Mouse (Mus musculus) hindbrain, postnatal 0 days (tissue): ENCODE measurements at regions not wholly inside any gene's neighbourhood (a gene's known extent, or its start where the extent isn't known, plus 50 kb on each side); places are given as distances from the start of the nearest gene placed in this dataset.

Source experiments
- ATAC-seq: fragments of 200-750 bp; cut with Nextera tagmentation; 2 replicates; pipeline ENCODE4 v1.8.0; 2017; ENCODE audit warnings: mild to moderate bottlenecking, moderate TSS enrichment, moderate library complexity
- DNase-seq: peaks from one replicate; pipeline ENCODE4 v3.0.0-alpha.2; 2015; ENCODE audit warnings: low spot score
- H3K27ac ChIP-seq: fragments of 300-500 bp; sonication (generic); 2 replicates; pipeline ENCODE4 v1.5.1; 2014; ENCODE audit warnings: mild to moderate bottlenecking
- H3K27me3 ChIP-seq: fragments of 300-500 bp; sonication (generic); 2 replicates; pipeline ENCODE4 v1.6.1; 2014; ENCODE audit warnings: low read length, mixed read lengths; ENCODE audit not compliant: insufficient read depth
- H3K36me3 ChIP-seq: fragments of 300-500 bp; sonication (generic); 2 replicates; pipeline ENCODE4 v1.6.1; 2014; ENCODE audit warnings: low read length, mixed read lengths; ENCODE audit not compliant: insufficient read depth
- H3K4me1 ChIP-seq: fragments of 300-500 bp; sonication (generic); 2 replicates; pipeline ENCODE4 v1.6.1; 2014; ENCODE audit warnings: antibody characterized with exemption, low read length, mixed read lengths; ENCODE audit not compliant: insufficient read depth
- H3K4me2 ChIP-seq: fragments of 300-500 bp; sonication (generic); 2 replicates; pipeline ENCODE4 v1.6.1; 2014; ENCODE audit warnings: low read depth, mild to moderate bottlenecking, low read length, moderate library complexity, mixed read lengths
- H3K4me3 ChIP-seq: fragments of 300-500 bp; sonication (generic); 2 replicates; pipeline ENCODE4 v1.5.1; 2014; ENCODE audit warnings: low read length
- H3K9ac ChIP-seq: fragments of 300-500 bp; sonication (generic); replicated peaks from 2 replicates; pipeline ENCODE4 v1.6.1; 2014; ENCODE audit warnings: mild to moderate bottlenecking, low read length, moderate library complexity, mixed read lengths
- H3K9me3 ChIP-seq: fragments of 300-500 bp; sonication (generic); 2 replicates; pipeline ENCODE4 v1.6.1; 2016; ENCODE audit warnings: low read length, mixed read lengths
- CTCF ChIP-seq: IDR thresholded peaks from 2 replicates; pipeline ENCODE4 v1.5.1; 2016; ENCODE audit warnings: antibody characterized with exemption, control low read depth, low read depth
- WGBS: fragments of 180-500 bp; shearing (Covaris S2); extraction: QIAGEN DNeasy Blood & Tissue Kit; methylation state at CpG from one replicate; pipeline ENCODE4 v1.1.7; 2014; 5-methylcytosine and 5-hydroxymethylcytosine counted together

- Histone ChIP-seq H3K4me1 (no peaks in the 10 kb centered on the region), H3K9ac (no peak overlapping the region), H3K27ac (no peak overlapping the region), H3K36me3 (no peaks in the 10 kb centered on the region), H3K27me3 (no peaks in the 10 kb centered on the region), H3K9me3 (no peaks in the 10 kb centered on the region), H3K4me3 (no peak overlapping the region), H3K4me2 (no peak overlapping the region)
- ATAC-seq (no peak), DNase-seq (no peak)
- TF ChIP-seq CTCF = no peak
These were observed 232.7 kb downstream of the Sis start for GRCm38 (mm10) chr3:72735011-72735410.

GRCm38 (mm10) chr3:72727403-72727802, 240.3 kb downstream of the Sis start:
- 54% methylated on average over 1 of the region's 1 CpGs for WGBS
- TF ChIP-seq CTCF = no peak
- Histone ChIP-seq H3K27ac (no peak overlapping the region), H3K4me1 (no peaks in the 10 kb centered on the region), H3K36me3 (no peaks in the 10 kb centered on the region), H3K9me3 (no peaks in the 10 kb centered on the region), H3K4me3 (no peak overlapping the region), H3K4me2 (no peak overlapping the region), H3K27me3 (no peaks in the 10 kb centered on the region), H3K9ac (no peak overlapping the region)
- ATAC-seq (no peak), DNase-seq (no peak)

- H3K27ac ChIP-seq = no peak overlapping the region
- H3K4me1 ChIP-seq = no peaks in the 10 kb centered on the region
- H3K4me3 ChIP-seq = no peak overlapping the region
- TF ChIP-seq CTCF = no peak
- ATAC-seq (no peak), DNase-seq (no peak)
- no peaks in the 10 kb centered on the region for H3K36me3 ChIP-seq
- 48% methylated on average over 2 of the region's 2 CpGs for WGBS
- no peaks in the 10 kb centered on the region for H3K27me3 ChIP-seq
- H3K9ac ChIP-seq = no peak overlapping the region
- no peaks in the 10 kb centered on the region for H3K9me3 ChIP-seq
- no peak overlapping the region for H3K4me2 ChIP-seq
These were observed 253.9 kb downstream of the Sis start for GRCm38 (mm10) chr3:72713806-72714205.

GRCm38 (mm10) chr3:72685937-72686336, 281.7 kb downstream of the Sis start:
- WGBS = 60% methylated on average over 1 of the region's 1 CpGs

GRCm38 (mm10) chr3:72659194-72659593, 308.5 kb downstream of the Sis start:
- Histone ChIP-seq H3K4me2 (no peak overlapping the region), H3K4me3 (no peak overlapping the region), H3K36me3 (no peaks in the 10 kb centered on the region), H3K4me1 (no peaks in the 10 kb centered on the region), H3K9ac (no peak overlapping the region), H3K27me3 (no peaks in the 10 kb centered on the region), H3K27ac (no peak overlapping the region), H3K9me3 (no peaks in the 10 kb centered on the region)
- DNase-seq (no peak), ATAC-seq (no peak)
- TF ChIP-seq CTCF = no peak
- 54% methylated on average over 1 of the region's 1 CpGs for WGBS

More at GRCm38 (mm10) chr3:72685937-72686336, 281.7 kb downstream of the Sis start:
- TF ChIP-seq CTCF = no peak
- no peak overlapping the region for H3K9ac ChIP-seq
- peak; percentile 4 for DNase-seq
- H3K27ac ChIP-seq = no peak overlapping the region
- H3K27me3 ChIP-seq = no peaks in the 10 kb centered on the region
- no peak overlapping the region for H3K4me3 ChIP-seq
- ATAC-seq = no peak
- H3K36me3 ChIP-seq = no peaks in the 10 kb centered on the region
- H3K4me1 ChIP-seq = no peaks in the 10 kb centered on the region
- no peak overlapping the region for H3K4me2 ChIP-seq
- no peaks in the 10 kb centered on the region for H3K9me3 ChIP-seq

DNA sequence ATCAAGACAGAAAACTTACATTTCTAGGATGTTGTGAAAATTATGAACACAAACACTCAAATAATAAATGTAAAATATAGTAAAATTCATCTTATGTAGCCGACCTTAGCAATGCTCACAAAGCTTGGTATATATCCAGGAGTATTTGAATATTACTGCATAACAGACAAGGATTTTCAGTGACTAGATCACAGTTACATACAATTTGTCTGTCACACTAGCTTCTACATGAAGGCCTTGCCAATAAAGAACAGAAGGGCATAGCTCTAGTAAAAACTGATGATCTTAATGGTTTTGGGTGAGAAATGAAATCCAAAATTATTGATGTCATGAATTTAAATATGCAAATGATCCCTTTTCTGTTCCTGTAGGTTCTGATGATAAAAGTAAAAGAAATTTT, 337.6 kb downstream of the Sis start:
- Histone ChIP-seq H3K27ac (no peak overlapping the region), H3K4me3 (no peak overlapping the region), H3K9ac (no peak overlapping the region), H3K36me3 (no peaks in the 10 kb centered on the region), H3K9me3 (no peaks in the 10 kb centered on the region), H3K4me1 (no peaks in the 10 kb centered on the region), H3K27me3 (no peaks in the 10 kb centered on the region), H3K4me2 (no peak overlapping the region)
- WGBS = 78% methylated on average over 1 of the region's 1 CpGs
- DNase-seq (no peak), ATAC-seq (no peak)
- no peak for TF ChIP-seq CTCF

- no peak for DNase-seq
- Histone ChIP-seq H3K4me3 (no peak overlapping the region), H3K27ac (no peak overlapping the region), H3K9ac (no peak overlapping the region), H3K4me2 (no peak overlapping the region), H3K4me1 (no peaks in the 10 kb centered on the region), H3K9me3 (no peaks in the 10 kb centered on the region), H3K36me3 (no peaks in the 10 kb centered on the region), H3K27me3 (no peaks in the 10 kb centered on the region)
- WGBS = 86% methylated on average over 5 of the region's 5 CpGs
- ATAC-seq = no peak
- TF ChIP-seq CTCF = no peak
These were observed 346.9 kb downstream of the Sis start for GRCm38 (mm10) chr3:72620802-72621201.

- H3K27me3 ChIP-seq = no peaks in the 10 kb centered on the region
- peak; percentile 16 for DNase-seq
- 60% methylated on average over 1 of the region's 1 CpGs for WGBS
- H3K27ac ChIP-seq = no peak overlapping the region
- ATAC-seq = peak; percentile 38; the same call in 1 of the 2 replicates
- no peaks in the 10 kb centered on the region for H3K4me1 ChIP-seq
- H3K4me3 ChIP-seq = no peak overlapping the region
- no peaks in the 10 kb centered on the region for H3K9me3 ChIP-seq
- H3K4me2 ChIP-seq = no peak overlapping the region
- H3K36me3 ChIP-seq = no peaks in the 10 kb centered on the region
- no peak for TF ChIP-seq CTCF
- no peak overlapping the region for H3K9ac ChIP-seq
These were observed 347.8 kb downstream of the Sis start for GRCm38 (mm10) chr3:72619862-72620261.
